Mouse (Mus musculus) neural tube, embryonic 11.5 days (tissue): Measurements from ENCODE around the gene Gm28048. TPM values are rescaled to one million over a fixed set of nuclear protein-coding genes. Genes with fewer than 3 reads are reported as not detected.

Experiments used
- ATAC-seq: fragments of 200-750 bp; cut with Nextera tagmentation; 2 replicates; pipeline ENCODE4 v1.8.0; 2017; ENCODE audit warnings: moderate number of reproducible peaks, mild to moderate bottlenecking, moderate TSS enrichment, moderate library complexity; ENCODE audit not compliant: insufficient read depth, low FRiP score, low TSS enrichment
- DNase-seq: peaks from one replicate; pipeline ENCODE4 v3.0.0-alpha.2; 2015; ENCODE audit warnings: low spot score
- H3K27ac ChIP-seq: fragments of 300-500 bp; sonication (generic); 2 replicates; pipeline ENCODE4 v1.5.1; 2014; ENCODE audit warnings: low read depth, mild to moderate bottlenecking, low read length
- H3K27me3 ChIP-seq: fragments of 300-500 bp; sonication (generic); 2 replicates; pipeline ENCODE4 v1.6.1; 2014; ENCODE audit warnings: mild to moderate bottlenecking, low read length, mixed read lengths; ENCODE audit not compliant: control insufficient read depth, insufficient read depth
- H3K36me3 ChIP-seq: fragments of 300-500 bp; sonication (generic); 2 replicates; pipeline ENCODE4 v1.6.1; 2014; ENCODE audit warnings: mild to moderate bottlenecking, low read length, moderate library complexity, mixed read lengths; ENCODE audit not compliant: control insufficient read depth, insufficient read depth
- H3K4me1 ChIP-seq: fragments of 300-500 bp; sonication (generic); 2 replicates; pipeline ENCODE4 v1.6.1; 2014; ENCODE audit warnings: low read length, mixed read lengths; ENCODE audit not compliant: control insufficient read depth, insufficient read depth
- H3K4me2 ChIP-seq: fragments of 300-500 bp; sonication (generic); 2 replicates; pipeline ENCODE4 v1.6.1; 2014; ENCODE audit warnings: low read depth, mild to moderate bottlenecking, moderate library complexity
- H3K4me3 ChIP-seq: fragments of 300-500 bp; sonication (generic); 2 replicates; pipeline ENCODE4 v1.5.1; 2014; ENCODE audit warnings: low read depth, low read length
- H3K9ac ChIP-seq: fragments of 300-500 bp; sonication (generic); 2 replicates; pipeline ENCODE4 v1.6.1; 2014; ENCODE audit warnings: mild to moderate bottlenecking, low read length
- H3K9me3 ChIP-seq: fragments of 300-500 bp; sonication (generic); 2 replicates; pipeline ENCODE4 v1.6.1; 2016; ENCODE audit warnings: low read length; ENCODE audit not compliant: control insufficient read depth
- WGBS: fragments of 180-500 bp; shearing (Covaris S2); extraction: QIAGEN DNeasy Blood & Tissue Kit; methylation state at CpG from one replicate; pipeline ENCODE4 v1.1.7; 2014; 5-methylcytosine and 5-hydroxymethylcytosine counted together
- polyA plus RNA-seq: library from polyadenylated mRNA; unstranded; fragments of >200 nt; fragmentation: Nextera tagmentation; extraction: Ambion mirVana; gene quantifications from 2 replicates; pipeline ENCODE4 v1.2.1, GENCODE M21; 2014

The Gm28048 gene
- polyA plus RNA-seq, 1 experiment from 2014 or later: 5.9 TPM

DNA sequence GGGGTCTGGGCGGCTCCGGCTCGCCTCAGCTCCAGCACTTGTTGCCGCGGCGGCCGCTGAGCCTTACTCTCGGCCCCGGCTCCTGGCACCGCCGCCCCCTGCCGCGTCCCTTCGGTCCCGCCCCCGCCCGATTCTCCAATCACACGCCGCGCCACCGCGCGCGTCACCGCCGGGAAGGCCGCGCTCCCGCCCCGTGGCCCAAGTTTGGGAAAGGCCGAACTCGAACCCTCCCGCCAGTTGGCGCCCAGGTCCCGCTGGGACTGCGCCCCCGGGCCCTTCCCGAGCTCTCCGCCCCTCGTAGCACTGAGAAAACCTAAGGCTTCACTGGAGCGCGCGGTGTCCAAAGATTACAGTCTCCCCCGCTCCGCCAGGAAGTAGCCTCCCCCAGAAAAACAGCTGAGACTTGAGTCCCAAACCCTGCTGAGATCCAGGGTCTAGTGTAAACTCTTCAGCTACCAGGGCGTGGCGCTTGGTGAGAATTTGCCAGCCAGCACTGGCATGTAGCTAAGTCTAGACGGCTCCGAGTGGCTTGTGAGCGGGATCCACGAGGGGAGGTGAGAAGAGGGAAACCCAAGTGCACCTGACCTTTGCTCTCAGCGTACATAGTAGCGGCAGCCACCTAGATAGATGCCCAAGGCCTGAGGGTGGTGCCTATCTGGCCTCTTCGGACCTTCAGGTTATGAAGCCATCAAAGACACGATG lies 122.1 kb downstream of the Gm28048 start:
- peak; percentile 87 for DNase-seq
- H3K27ac ChIP-seq: no peak overlapping the region
- 0% methylated on average over 27 of the region's 55 CpGs for WGBS
- ATAC-seq: peak; percentile 92
- H3K4me3 ChIP-seq: peak overlapping the region; percentile 65
- H3K36me3 ChIP-seq: no peaks in the 10 kb centered on the region
- H3K4me2 ChIP-seq: peak overlapping the region; percentile 99
- H3K9me3 ChIP-seq: no peaks in the 10 kb centered on the region
- H3K4me1 ChIP-seq: peaks cover 6% of the 10 kb centered on the region; the same call in 1 of the 2 replicates
- H3K9ac ChIP-seq: peak overlapping the region; percentile 52
- H3K27me3 ChIP-seq: peaks cover 47% of the 10 kb centered on the region

DNA sequence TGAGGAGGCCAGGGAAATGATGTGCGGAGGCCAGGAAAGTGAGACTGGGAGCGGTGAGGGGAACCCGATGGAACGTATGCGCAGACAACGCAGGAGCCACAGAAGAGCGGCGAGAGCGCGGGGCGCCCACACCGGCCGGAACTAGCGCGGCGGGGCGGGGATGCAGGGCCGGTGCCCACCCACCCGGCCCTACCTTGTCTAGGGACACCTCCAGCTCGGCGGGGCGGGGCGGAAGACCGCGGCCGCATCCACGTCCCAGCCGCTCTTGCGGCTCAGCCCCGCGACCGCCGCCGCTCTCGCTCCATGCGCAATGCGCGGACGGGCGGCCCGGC lies 122.6 kb downstream of the Gm28048 start:
- no peaks in the 10 kb centered on the region for H3K9me3 ChIP-seq
- peak overlapping the region; percentile 65 for H3K4me3 ChIP-seq
- WGBS: 0% methylated on average over 24 of the region's 41 CpGs
- DNase-seq: no peak
- no peaks in the 10 kb centered on the region for H3K36me3 ChIP-seq
- H3K9ac ChIP-seq: peak overlapping the region; percentile 52
- H3K4me2 ChIP-seq: peak overlapping the region; percentile 99
- ATAC-seq: no peak
- peaks cover 47% of the 10 kb centered on the region for H3K27me3 ChIP-seq
- H3K4me1 ChIP-seq: peaks cover 6% of the 10 kb centered on the region; the same call in 1 of the 2 replicates
- H3K27ac ChIP-seq: no peak overlapping the region

DNA sequence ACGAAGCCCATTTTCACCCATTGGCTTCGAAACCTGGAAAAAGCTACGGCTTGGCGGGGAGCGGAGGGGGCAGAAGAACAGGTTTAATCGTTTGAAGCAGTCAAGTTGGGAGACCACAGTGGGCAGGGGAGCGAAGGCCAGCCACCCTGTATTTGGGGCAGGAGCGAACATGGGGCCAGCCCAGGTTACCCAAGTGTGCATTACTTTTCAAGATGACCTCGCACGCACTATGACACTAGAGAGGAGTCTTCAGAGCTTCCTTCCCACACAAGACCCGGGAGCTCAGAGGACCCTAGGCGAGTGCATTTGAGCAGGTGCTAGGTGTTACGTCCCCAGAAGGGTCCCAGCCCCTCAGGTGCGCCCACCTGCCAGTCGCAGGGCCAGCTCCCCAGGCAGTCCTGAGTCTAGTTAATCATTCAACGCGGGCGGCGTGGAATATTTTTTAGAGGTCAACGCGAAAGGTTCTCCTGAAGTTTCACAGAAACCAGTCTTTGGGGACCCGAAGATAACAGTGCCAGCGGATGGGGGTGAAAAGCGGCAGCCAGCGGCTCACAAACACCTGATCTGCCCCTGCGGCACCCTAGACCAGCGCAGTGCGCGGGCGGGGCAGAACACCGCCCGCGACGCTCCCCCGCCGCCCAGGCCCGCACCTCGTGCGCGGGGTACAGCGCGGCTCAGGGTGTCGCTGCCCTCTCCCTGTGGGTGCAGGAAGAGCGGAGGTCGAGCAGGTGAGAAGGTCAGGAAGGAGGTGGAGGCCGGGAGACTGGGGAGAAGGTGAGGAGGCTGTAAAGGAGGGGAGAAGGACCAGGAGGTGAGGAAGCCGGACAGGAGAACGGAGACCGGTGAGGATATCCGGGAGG lies 123.2 kb downstream of the Gm28048 start:
- H3K9me3 ChIP-seq: no peaks in the 10 kb centered on the region
- peaks cover 47% of the 10 kb centered on the region for H3K27me3 ChIP-seq
- H3K9ac ChIP-seq: peak overlapping the region; percentile 52
- H3K27ac ChIP-seq: no peak overlapping the region
- peak; percentile 23 for DNase-seq
- 1% methylated on average over 50 of the region's 50 CpGs for WGBS
- peaks cover 6% of the 10 kb centered on the region; the same call in 1 of the 2 replicates for H3K4me1 ChIP-seq
- no peaks in the 10 kb centered on the region for H3K36me3 ChIP-seq
- peak overlapping the region; percentile 99 for H3K4me2 ChIP-seq
- peak overlapping the region; percentile 65 for H3K4me3 ChIP-seq
- peak; percentile 21; the same call in 1 of the 2 replicates for ATAC-seq

GRCm38 (mm10) chr11:22857705-22858440 lies 124.0 kb downstream of the Gm28048 start:
- H3K4me2 ChIP-seq: peak overlapping the region; percentile 99
- H3K36me3 ChIP-seq: no peaks in the 10 kb centered on the region
- H3K27ac ChIP-seq: no peak overlapping the region
- WGBS: 20% methylated on average over 25 of the region's 25 CpGs
- no peaks in the 10 kb centered on the region for H3K9me3 ChIP-seq
- peaks cover 45% of the 10 kb centered on the region for H3K27me3 ChIP-seq
- ATAC-seq (no peak), DNase-seq (peak; percentile 34)
- peaks cover 6% of the 10 kb centered on the region; the same call in 1 of the 2 replicates for H3K4me1 ChIP-seq
- peak overlapping the region; percentile 65; the same call in 1 of the 2 replicates for H3K4me3 ChIP-seq
- H3K9ac ChIP-seq: no peak overlapping the region

DNA sequence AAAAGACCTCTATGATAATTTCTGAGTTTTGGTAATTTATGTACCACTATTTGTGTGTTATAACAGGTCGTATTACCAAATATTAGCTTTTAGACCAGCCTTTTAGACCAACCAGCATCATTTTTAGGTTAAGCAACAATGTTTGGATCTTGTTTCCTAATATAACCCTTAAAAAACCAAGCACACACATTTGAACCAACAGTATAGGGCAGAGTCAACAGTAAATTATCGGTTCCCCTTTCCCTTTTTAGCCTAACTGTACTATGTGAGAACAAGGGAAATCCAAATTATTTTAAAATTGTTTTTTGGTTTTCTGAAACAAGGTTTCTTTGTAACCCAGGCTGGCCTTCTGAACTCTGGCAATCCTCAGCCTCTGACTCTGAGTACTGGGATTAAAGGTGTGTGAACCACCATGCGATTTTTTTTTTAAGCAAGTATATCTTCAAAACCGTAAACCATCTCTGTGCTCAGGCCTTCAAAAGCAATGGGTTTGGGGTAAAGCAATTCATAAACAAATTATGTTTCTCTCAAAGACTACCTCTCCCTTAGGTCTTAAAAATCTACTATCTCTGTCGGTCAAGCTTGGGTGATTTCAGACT lies 124.7 kb downstream of the Gm28048 start:
- H3K9me3 ChIP-seq: no peaks in the 10 kb centered on the region
- no peak for ATAC-seq
- DNase-seq: no peak
- peaks cover 45% of the 10 kb centered on the region for H3K27me3 ChIP-seq
- H3K4me2 ChIP-seq: no peak overlapping the region
- H3K4me3 ChIP-seq: no peak overlapping the region
- no peaks in the 10 kb centered on the region for H3K36me3 ChIP-seq
- H3K9ac ChIP-seq: no peak overlapping the region
- H3K4me1 ChIP-seq: peaks cover 6% of the 10 kb centered on the region; the same call in 1 of the 2 replicates
- WGBS: 77% methylated on average over 5 of the region's 5 CpGs
- H3K27ac ChIP-seq: no peak overlapping the region

DNA sequence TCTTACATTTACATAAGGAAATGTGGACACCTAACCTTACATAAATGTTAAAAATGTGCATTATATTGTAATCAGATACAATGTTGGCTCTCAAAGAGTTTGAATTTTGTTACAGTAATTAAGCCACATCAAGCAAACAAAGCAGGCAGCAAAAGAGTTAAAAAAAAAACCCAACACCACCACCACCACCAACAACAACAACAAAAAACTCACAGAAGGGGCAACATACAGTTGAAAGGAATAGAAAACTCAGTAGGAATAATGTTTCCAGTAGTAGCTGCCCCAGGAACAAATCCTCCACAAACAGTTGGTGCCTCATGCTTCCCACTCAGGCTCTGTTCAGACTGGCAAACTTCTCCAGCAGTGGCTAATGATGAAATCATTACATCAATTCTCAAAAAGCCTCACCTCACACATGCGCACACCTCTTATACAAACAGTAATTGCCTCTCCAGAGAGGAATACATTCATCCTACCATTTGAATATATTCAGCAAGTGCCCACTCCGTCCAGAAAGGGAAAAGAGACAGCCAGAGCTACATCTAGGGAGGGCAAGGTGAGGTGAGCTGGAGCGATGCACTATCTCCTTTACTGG lies 125.4 kb downstream of the Gm28048 start:
- ATAC-seq (no peak), DNase-seq (no peak)
- no peak overlapping the region for H3K9ac ChIP-seq
- H3K27ac ChIP-seq: no peak overlapping the region
- no peak overlapping the region for H3K4me2 ChIP-seq
- WGBS: 79% methylated on average over 3 of the region's 3 CpGs
- no peaks in the 10 kb centered on the region for H3K36me3 ChIP-seq
- no peaks in the 10 kb centered on the region for H3K9me3 ChIP-seq
- peaks cover 41% of the 10 kb centered on the region for H3K27me3 ChIP-seq
- H3K4me1 ChIP-seq: peaks cover 6% of the 10 kb centered on the region; the same call in 1 of the 2 replicates
- no peak overlapping the region for H3K4me3 ChIP-seq

DNA sequence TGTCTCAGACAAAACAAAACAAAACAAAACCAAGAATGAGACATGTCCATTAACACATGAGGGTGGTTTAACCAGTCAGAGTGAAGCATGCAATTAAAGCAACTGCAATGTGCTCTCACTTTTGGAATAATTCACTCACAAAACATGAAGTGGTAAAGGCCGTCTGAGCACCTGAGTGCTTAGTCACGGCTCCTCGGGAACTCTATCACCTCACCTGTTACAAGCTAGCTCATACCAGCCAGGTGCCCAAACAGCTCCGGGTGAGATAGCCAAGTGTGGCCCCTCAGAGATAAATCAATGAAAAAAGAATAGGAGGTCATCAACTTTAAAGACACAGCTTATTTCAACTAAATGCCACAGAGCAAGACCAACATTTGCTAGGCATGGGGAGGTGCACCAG lies 127.3 kb downstream of the Gm28048 start:
- no peak overlapping the region for H3K4me3 ChIP-seq
- no peaks in the 10 kb centered on the region for H3K36me3 ChIP-seq
- H3K4me2 ChIP-seq: no peak overlapping the region
- DNase-seq: no peak
- no peak for ATAC-seq
- no peaks in the 10 kb centered on the region for H3K9me3 ChIP-seq
- WGBS: 87% methylated on average over 4 of the region's 4 CpGs
- H3K27me3 ChIP-seq: peaks cover 25% of the 10 kb centered on the region
- no peak overlapping the region for H3K27ac ChIP-seq
- no peak overlapping the region for H3K9ac ChIP-seq
- 0 out of 2 replicates have a peak, but pooled peaks cover 2% of the 10 kb centered on the region for H3K4me1 ChIP-seq
